Mouse (Mus musculus) limb, embryonic 13.5 days (tissue): ENCODE measurements around the gene C2cd2. TPM values are rescaled to one million over a fixed set of nuclear protein-coding genes. Genes with fewer than 3 reads are reported as not detected.

Experiments
- ATAC-seq: fragments of 200-750 bp; cut with Nextera tagmentation; 2 replicates; pipeline ENCODE4 v1.8.0; 2017; ENCODE audit warnings: low read depth, moderate number of reproducible peaks, moderate TSS enrichment; ENCODE audit not compliant: low FRiP score
- H3K27ac ChIP-seq: fragments of 300-500 bp; sonication (generic); 2 replicates; pipeline ENCODE4 v1.5.1; 2015; ENCODE audit warnings: inconsistent platforms, mild to moderate bottlenecking, moderate library complexity
- H3K27me3 ChIP-seq: fragments of 300-500 bp; sonication (generic); 2 replicates; pipeline ENCODE4 v1.6.1; 2015; ENCODE audit warnings: mild to moderate bottlenecking, inconsistent platforms
- H3K36me3 ChIP-seq: fragments of 300-500 bp; sonication (generic); 2 replicates; pipeline ENCODE4 v1.6.1; 2015; ENCODE audit warnings: inconsistent platforms, mild to moderate bottlenecking, moderate library complexity
- H3K4me1 ChIP-seq: fragments of 300-500 bp; sonication (generic); 2 replicates; pipeline ENCODE4 v1.6.1; 2015; ENCODE audit warnings: inconsistent platforms
- H3K4me2 ChIP-seq: fragments of 300-500 bp; sonication (generic); replicated peaks from 2 replicates; pipeline ENCODE4 v1.6.1; 2015; ENCODE audit warnings: inconsistent platforms, mild to moderate bottlenecking, moderate library complexity
- H3K4me3 ChIP-seq: fragments of 300-500 bp; sonication (generic); 2 replicates; pipeline ENCODE4 v1.5.1; 2015; ENCODE audit warnings: moderate library complexity, mild to moderate bottlenecking, inconsistent platforms
- H3K9ac ChIP-seq: fragments of 300-500 bp; sonication (generic); 2 replicates; pipeline ENCODE4 v1.6.1; 2015; ENCODE audit warnings: mild to moderate bottlenecking, inconsistent platforms
- H3K9me3 ChIP-seq: fragments of 300-500 bp; sonication (generic); 2 replicates; pipeline ENCODE4 v1.6.1; 2016; ENCODE audit warnings: inconsistent platforms
- WGBS: fragments of 180-500 bp; shearing (Covaris S2); methylation state at CpG from one replicate; pipeline ENCODE4 v1.1.7; 2015; 5-methylcytosine and 5-hydroxymethylcytosine counted together
- polyA plus RNA-seq: library from polyadenylated mRNA; unstranded; fragments of >200 nt; fragmentation: Nextera tagmentation; extraction: Ambion mirVana; gene quantifications from 2 replicates; pipeline ENCODE4 v1.2.1, GENCODE M21; 2015

C2cd2 gene
- polyA plus RNA-seq, 1 experiment from 2014 or later: 15.3 TPM

DNA sequence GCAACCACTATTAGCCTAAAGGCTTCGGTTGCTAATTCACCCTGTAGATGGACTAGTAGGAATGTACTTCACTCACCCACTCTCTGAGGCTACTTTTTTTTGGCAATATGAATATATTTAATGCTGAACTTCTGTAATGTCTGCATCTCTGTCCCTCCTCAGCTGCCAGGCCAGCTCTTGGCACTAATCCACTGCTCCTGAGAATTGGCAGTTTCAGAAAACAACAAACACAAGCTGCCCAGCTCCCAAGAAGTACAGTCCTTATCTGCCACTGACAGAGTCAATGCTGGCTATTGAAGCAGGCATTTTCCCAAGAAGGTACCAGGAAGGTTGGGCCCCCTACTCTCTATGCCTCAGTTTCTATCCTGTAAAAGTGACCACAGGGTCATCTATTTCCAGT is 53.0 kb downstream of the C2cd2 start:
- H3K9ac ChIP-seq: no peak overlapping the region
- no peak overlapping the region for H3K4me3 ChIP-seq
- no peak overlapping the region for H3K27ac ChIP-seq
- H3K36me3 ChIP-seq: no peaks in the 10 kb centered on the region
- no peaks in the 10 kb centered on the region for H3K9me3 ChIP-seq
- H3K4me1 ChIP-seq: no peaks in the 10 kb centered on the region
- no peak overlapping the region for H3K4me2 ChIP-seq
- no peak for ATAC-seq
- H3K27me3 ChIP-seq: no peaks in the 10 kb centered on the region
- WGBS: 86% methylated on average over 1 of the region's 1 CpGs

DNA sequence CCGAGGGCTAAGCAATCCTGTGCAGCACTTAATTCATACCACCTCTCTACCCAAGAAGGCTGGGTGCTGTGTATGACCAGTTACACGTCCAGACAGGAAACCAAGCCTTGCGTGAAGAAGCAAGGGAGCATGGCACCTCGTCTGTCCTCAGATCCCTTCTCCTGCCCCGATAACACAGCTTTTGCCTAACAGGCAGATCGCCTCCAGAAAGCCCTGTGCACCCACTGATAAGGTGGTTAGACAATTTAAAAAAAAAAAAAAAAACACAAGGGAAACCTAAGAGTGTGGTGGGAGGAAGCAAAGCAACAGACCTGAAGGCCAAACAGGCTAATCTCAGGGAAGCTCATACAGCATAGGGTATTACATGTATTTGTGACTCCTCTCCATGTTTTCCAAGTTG is 54.9 kb downstream of the C2cd2 start:
- Histone ChIP-seq H3K4me1 (no peaks in the 10 kb centered on the region), H3K9me3 (no peaks in the 10 kb centered on the region), H3K9ac (no peak overlapping the region), H3K4me2 (no peak overlapping the region), H3K36me3 (no peaks in the 10 kb centered on the region; the same call in 1 of the 2 replicates), H3K27me3 (no peaks in the 10 kb centered on the region), H3K27ac (no peak overlapping the region), H3K4me3 (no peak overlapping the region)
- 80% methylated on average over 6 of the region's 6 CpGs for WGBS
- ATAC-seq: no peak

DNA sequence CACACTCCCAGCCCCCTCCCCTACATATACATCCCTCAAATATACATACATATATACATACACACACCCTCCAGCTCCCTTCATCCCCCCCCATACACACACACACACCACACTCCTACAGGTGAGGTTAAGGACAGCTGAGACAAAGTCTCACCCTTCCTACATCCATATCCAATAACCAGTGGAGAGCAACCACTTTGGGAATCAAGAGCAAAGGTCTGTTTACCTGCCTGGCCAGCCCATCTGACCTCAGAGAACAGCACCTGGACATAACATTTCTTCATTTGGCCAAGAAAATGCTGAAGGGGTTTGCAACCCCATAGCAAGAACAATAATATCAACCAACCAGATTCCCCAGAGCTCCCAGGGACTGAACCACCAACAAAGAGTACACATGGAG is 56.1 kb downstream of the C2cd2 start:
- no peaks in the 10 kb centered on the region for H3K27me3 ChIP-seq
- H3K36me3 ChIP-seq: no peaks in the 10 kb centered on the region; the same call in 1 of the 2 replicates
- no peak overlapping the region for H3K27ac ChIP-seq
- no peak overlapping the region for H3K4me2 ChIP-seq
- no peaks in the 10 kb centered on the region for H3K4me1 ChIP-seq
- no peak overlapping the region for H3K9ac ChIP-seq
- H3K9me3 ChIP-seq: no peaks in the 10 kb centered on the region
- no peak for ATAC-seq
- no peak overlapping the region for H3K4me3 ChIP-seq

DNA sequence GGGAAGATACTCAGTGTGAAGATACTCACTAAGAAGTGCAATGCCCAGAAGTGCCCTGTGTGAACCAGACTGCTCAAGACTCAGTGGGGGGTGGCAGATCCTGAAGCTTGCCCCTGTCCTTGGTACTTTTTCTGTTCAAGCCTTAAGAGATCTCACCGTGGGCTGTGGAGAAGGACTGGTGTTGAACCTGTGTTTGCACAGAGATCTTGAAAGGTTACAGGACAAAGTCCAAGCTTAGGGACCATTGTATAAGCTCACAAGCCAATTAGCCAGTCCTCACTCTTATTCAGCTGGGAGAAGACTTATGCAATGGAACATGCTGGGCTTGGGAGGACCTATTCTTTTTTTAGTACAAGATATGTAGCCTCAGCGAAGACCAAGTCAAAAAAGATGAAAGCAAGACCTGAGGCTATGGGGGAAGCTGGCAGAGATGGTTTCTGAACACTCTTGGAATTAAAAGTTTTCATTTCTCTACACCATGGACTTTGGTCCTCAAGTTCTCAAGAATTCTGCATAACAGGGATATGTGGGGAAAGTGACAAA is 56.9 kb downstream of the C2cd2 start:
- Histone ChIP-seq H3K9me3 (no peaks in the 10 kb centered on the region), H3K36me3 (no peaks in the 10 kb centered on the region; the same call in 1 of the 2 replicates), H3K4me2 (no peak overlapping the region), H3K4me3 (no peak overlapping the region), H3K27me3 (no peaks in the 10 kb centered on the region), H3K9ac (no peak overlapping the region), H3K4me1 (no peaks in the 10 kb centered on the region), H3K27ac (no peak overlapping the region)
- ATAC-seq: no peak
- WGBS: 85% methylated on average over 2 of the region's 2 CpGs

DNA sequence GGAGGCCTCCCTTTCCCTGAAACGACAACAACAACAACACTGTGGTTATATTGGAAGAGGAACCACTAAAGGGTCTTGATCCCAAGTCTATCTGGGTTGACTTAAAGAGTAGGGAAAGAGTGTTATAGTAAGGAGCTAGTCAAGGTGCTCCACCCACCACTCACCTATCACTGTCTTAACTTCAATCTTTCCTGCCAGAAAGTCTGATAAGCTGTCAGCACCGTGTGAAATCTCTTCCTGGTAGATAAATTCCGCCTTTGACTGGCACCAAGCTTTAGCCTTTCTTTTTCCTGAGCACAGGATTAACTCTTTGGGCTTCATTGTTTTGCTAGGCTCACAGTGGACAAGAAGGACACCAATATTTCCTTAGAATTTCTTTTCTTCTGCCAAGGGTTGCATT is 58.4 kb downstream of the C2cd2 start:
- no peaks in the 10 kb centered on the region for H3K4me1 ChIP-seq
- no peak overlapping the region for H3K4me2 ChIP-seq
- H3K4me3 ChIP-seq: no peak overlapping the region
- no peaks in the 10 kb centered on the region for H3K27me3 ChIP-seq
- no peak overlapping the region for H3K27ac ChIP-seq
- ATAC-seq: no peak
- H3K36me3 ChIP-seq: no peaks in the 10 kb centered on the region; the same call in 1 of the 2 replicates
- WGBS: 89% methylated on average over 3 of the region's 3 CpGs
- H3K9me3 ChIP-seq: no peaks in the 10 kb centered on the region
- no peak overlapping the region for H3K9ac ChIP-seq

DNA sequence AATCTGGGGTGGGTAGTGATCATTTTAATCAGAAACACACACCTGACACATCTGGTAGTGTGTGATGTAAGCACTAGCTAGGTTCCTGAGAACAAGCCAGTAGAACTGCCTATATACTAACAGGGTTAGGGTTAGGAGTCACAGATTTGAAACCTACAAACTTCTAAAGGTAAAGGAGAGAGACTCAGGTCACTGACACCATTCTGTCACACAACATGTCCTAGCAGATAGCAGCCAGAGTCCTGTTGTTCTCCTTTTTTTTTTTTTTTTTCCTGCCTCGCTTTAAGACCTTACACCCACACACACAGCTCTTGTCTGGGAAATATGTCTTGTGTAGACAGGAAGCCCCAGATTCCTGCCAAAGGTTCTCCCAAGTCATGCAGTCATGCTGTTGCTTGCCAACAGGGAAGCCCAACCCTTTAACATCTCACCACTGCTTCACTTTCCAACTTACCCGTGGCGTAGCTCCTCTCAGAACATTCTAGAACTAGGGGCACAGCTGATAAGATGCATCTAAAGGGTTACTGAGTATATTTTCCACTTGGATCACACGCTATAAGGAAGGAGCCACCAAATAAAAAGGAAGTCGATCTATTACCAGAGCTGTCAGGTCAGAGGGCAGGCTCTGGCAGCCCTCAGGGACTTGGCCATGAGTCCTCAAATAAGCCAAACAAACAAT is 64.9 kb downstream of the C2cd2 start:
- Histone ChIP-seq H3K36me3 (no peaks in the 10 kb centered on the region), H3K4me1 (no peaks in the 10 kb centered on the region), H3K9ac (no peak overlapping the region), H3K4me2 (no peak overlapping the region), H3K9me3 (no peaks in the 10 kb centered on the region), H3K27ac (no peak overlapping the region), H3K4me3 (no peak overlapping the region), H3K27me3 (no peaks in the 10 kb centered on the region)
- no peak for ATAC-seq
- WGBS: 79% methylated on average over 5 of the region's 5 CpGs

DNA sequence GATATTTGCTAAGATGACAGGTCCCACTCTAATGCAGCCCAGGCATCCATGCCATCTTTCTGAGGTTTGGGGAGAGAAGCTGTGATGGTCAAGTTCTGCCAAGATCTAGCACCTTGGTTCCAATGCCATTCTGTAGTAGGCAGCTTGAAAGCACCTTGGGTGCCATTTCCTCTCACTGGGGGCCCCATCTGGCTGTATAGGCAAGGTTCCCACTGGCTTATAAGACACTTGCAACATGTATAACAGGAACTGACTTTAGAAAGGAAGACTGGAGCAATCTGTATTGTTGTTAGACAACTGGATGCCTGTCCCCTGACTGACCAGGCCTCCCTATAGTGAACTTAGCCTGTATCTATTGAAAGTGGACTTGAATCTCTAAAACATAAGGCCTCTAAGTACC is 74.6 kb downstream of the C2cd2 start:
- Histone ChIP-seq H3K4me1 (no peaks in the 10 kb centered on the region), H3K9me3 (no peaks in the 10 kb centered on the region), H3K36me3 (peaks cover 38% of the 10 kb centered on the region), H3K27me3 (no peaks in the 10 kb centered on the region), H3K27ac (no peak overlapping the region), H3K4me2 (no peak overlapping the region), H3K4me3 (no peak overlapping the region), H3K9ac (no peak overlapping the region)
- ATAC-seq: no peak

DNA sequence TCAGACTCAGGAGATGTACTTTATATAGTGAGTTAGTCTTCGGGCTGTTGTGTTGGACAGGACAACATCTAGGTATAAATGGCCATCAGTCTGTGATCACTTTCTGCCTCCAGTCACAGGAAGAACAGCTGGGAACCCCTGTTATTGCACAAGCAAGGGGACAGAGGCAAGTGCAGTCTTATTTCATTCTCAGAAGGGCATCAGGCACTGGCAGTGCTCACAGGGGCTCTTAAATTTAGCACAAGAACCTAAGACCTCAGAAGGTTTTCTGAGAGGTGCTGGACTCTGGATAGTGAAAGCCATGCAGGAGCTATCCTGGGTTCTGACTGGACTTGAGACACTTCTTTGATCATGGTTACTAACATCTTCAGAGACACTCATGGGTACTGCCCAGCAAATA is 78.7 kb downstream of the C2cd2 start:
- no peak overlapping the region for H3K9ac ChIP-seq
- 90% methylated on average over 1 of the region's 1 CpGs for WGBS
- no peak overlapping the region for H3K4me2 ChIP-seq
- no peak overlapping the region for H3K4me3 ChIP-seq
- H3K27me3 ChIP-seq: no peaks in the 10 kb centered on the region
- H3K4me1 ChIP-seq: no peaks in the 10 kb centered on the region
- H3K27ac ChIP-seq: no peak overlapping the region
- ATAC-seq: no peak
- H3K9me3 ChIP-seq: no peaks in the 10 kb centered on the region
- H3K36me3 ChIP-seq: peaks cover 42% of the 10 kb centered on the region

DNA sequence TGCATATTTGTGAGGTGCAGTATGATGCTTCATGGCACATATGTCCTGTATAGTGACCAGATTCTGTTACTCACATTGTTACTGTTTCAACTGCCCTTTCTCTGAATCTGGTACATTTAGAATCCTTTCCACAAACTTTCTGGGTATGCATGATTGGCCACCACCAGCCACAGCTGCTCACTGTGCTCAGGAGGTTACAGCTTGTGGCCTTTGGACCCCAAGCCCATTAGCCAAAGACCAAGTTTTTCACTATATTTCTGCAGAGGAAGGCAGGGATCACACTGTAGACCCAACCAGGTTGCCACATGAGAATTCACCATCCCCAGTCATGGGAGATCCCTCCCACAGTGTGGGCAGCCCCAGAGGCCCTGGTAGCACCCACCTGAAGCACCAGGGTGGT is 79.5 kb downstream of the C2cd2 start:
- Histone ChIP-seq H3K4me3 (no peak overlapping the region), H3K4me1 (no peaks in the 10 kb centered on the region), H3K9me3 (no peaks in the 10 kb centered on the region), H3K9ac (no peak overlapping the region), H3K36me3 (peaks cover 42% of the 10 kb centered on the region), H3K27me3 (no peaks in the 10 kb centered on the region), H3K27ac (no peak overlapping the region), H3K4me2 (no peak overlapping the region)
- ATAC-seq: no peak

DNA sequence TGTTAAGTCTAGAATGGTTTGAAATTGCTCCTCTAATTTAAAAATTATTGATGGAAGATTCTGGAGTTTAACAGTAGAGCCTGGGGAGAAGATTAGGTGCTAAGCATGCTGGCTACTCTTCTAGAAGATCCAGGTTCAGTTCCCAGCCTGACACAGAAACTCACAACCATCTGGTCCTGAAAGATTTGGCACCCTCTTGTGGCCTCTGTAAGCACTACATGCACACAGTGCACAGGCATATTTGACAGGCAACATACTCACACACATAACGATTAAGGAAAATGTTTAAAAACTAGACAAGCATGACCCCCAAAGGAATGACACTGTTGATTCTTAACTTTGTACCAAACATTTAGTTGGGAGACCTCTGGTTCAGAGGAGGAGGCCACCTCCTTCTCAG is 83.3 kb downstream of the C2cd2 start:
- H3K4me2 ChIP-seq: no peak overlapping the region
- H3K4me3 ChIP-seq: no peak overlapping the region
- H3K36me3 ChIP-seq: peaks cover 43% of the 10 kb centered on the region
- no peak overlapping the region for H3K9ac ChIP-seq
- no peak for ATAC-seq
- H3K9me3 ChIP-seq: no peaks in the 10 kb centered on the region
- H3K27me3 ChIP-seq: no peaks in the 10 kb centered on the region
- 88% methylated on average over 1 of the region's 1 CpGs for WGBS
- H3K4me1 ChIP-seq: no peaks in the 10 kb centered on the region
- no peak overlapping the region for H3K27ac ChIP-seq

DNA sequence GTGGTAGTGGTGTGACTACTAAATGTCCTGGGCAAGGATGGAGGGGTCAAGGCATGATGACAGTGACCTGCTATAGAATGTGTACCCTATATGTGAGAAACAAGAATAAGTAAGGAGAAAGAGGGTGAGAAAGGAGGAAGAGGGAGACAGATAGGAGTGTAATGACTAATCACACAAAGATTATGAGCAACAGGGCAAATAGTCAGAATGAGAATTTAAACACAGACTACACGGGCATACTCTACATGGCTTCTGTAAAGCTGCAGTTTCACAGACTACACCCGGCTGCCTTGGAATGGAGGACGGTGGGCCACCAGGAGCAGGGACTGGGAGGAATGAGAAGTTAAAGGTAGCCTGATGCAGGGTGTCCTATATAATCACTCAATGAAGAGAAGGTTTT is 84.9 kb downstream of the C2cd2 start:
- no peaks in the 10 kb centered on the region for H3K9me3 ChIP-seq
- H3K4me3 ChIP-seq: no peak overlapping the region
- 86% methylated on average over 3 of the region's 3 CpGs for WGBS
- H3K4me1 ChIP-seq: no peaks in the 10 kb centered on the region
- ATAC-seq: no peak
- H3K9ac ChIP-seq: no peak overlapping the region
- peaks cover 44% of the 10 kb centered on the region for H3K36me3 ChIP-seq
- H3K27me3 ChIP-seq: no peaks in the 10 kb centered on the region
- H3K4me2 ChIP-seq: no peak overlapping the region
- no peak overlapping the region for H3K27ac ChIP-seq

DNA sequence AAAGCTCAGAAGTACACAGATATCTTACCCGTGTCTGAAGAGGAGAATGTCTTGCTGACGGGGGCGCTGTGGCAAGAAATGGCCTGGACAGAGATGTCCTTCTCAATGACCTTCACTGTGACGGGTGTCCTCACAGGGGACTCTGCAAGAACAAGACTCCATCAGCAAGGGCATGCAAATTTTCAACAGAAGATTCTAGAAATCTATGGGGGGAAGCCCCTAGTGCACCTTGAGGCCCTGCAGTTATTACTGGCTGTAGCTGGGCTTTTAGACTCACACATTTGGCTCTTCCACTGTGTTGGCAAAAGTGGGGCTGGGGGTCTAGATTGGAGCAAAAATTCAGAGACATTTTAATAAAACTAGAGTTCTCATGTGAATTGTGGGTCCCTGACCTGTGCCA is 87.3 kb downstream of the C2cd2 start:
- no peaks in the 10 kb centered on the region for H3K27me3 ChIP-seq
- no peaks in the 10 kb centered on the region for H3K9me3 ChIP-seq
- H3K9ac ChIP-seq: no peak overlapping the region
- no peak overlapping the region for H3K4me2 ChIP-seq
- 91% methylated on average over 4 of the region's 4 CpGs for WGBS
- H3K36me3 ChIP-seq: peaks cover 43% of the 10 kb centered on the region
- ATAC-seq: no peak
- no peak overlapping the region for H3K27ac ChIP-seq
- H3K4me1 ChIP-seq: no peaks in the 10 kb centered on the region
- H3K4me3 ChIP-seq: no peak overlapping the region

DNA sequence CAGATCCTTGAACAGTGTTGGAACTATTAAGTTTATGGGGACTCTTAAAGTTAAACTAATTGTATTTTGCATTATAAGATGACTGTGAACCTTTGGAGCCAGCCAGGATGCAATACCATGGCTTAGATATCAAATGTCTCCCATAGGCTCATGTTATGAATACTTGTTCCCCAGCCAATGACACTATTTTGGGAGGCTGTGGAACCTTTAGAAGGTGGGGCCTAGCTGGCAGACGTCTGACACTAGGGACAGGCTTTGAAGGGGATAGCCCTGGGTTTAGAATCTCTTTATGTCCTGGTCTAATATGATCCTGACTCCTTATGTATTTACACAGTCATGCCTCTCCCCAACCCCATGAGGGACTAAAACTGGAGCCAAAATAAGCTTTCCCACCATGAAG is 88.0 kb downstream of the C2cd2 start:
- no peaks in the 10 kb centered on the region for H3K27me3 ChIP-seq
- no peak overlapping the region for H3K4me3 ChIP-seq
- no peak overlapping the region for H3K27ac ChIP-seq
- no peak overlapping the region for H3K9ac ChIP-seq
- H3K9me3 ChIP-seq: no peaks in the 10 kb centered on the region
- H3K36me3 ChIP-seq: peaks cover 37% of the 10 kb centered on the region
- H3K4me1 ChIP-seq: no peaks in the 10 kb centered on the region
- H3K4me2 ChIP-seq: no peak overlapping the region
- WGBS: 62% methylated on average over 1 of the region's 1 CpGs
- no peak for ATAC-seq
